Mouse (Mus musculus) G1E (cell line): ENCODE measurements around the gene Cd6.

ENCODE experiments used
- CTCF ChIP-seq: IDR thresholded peaks from 2 replicates; pipeline ENCODE4 v1.5.1; 2012; ENCODE audit warnings: low read depth, low read length, inconsistent platforms, mixed read lengths
- GATA1 ChIP-seq: IDR thresholded peaks from 2 replicates; pipeline ENCODE4 v1.6.1; 2012; ENCODE audit warnings: borderline replicate concordance, low read length, inconsistent platforms, mixed read lengths
- GATA2 ChIP-seq: IDR thresholded peaks from 2 replicates; pipeline ENCODE4 v1.6.1; 2012; ENCODE audit warnings: low read depth, low read length, inconsistent platforms, borderline replicate concordance
- POLR2AphosphoS5 ChIP-seq: IDR thresholded peaks from 2 replicates; pipeline ENCODE4 v1.6.1; 2012; ENCODE audit warnings: low read depth, low read length, inconsistent platforms; ENCODE audit not compliant: insufficient replicate concordance
- TAL1 ChIP-seq: conservative IDR thresholded peaks from 2 replicates; pipeline ENCODE4 v1.6.1; 2012; ENCODE audit warnings: low read depth, low read length, inconsistent platforms, mixed read lengths

DNA sequence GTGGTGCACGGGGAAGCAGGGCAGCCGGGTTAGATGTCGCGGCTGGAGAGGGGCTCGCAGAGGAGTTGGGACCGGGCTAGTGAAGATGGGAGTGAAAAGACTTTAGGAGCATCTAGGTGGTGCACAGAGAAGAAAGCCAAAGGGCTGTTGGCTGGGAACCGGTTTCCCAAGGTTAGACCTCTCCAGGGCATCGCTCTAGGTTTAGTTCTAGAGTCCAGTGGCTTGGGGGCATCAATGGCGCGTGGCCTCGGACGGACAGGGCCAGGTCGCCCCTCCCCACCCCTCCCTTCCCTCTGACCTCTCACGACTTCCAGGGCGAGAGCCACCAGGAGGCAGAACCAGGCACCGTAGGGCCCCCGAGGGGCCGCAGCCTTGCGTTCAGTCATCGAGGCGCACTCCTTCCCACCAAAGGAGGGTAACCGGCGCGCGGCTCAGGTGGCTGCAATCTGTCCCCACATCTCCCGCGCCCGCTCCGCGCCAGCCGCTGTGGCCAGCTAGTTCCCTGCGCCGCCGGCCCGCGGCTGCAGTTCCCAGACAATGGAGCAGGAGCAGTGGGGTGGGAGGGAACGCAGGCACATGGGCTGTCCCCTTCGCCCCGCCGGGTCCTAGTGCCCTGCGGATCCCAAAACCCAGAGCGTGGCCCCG, 39.5 kb upstream of the Cd6 start:
- no peak for TF ChIP-seq TAL1
- no peak for TF ChIP-seq GATA1
- no peak for TF ChIP-seq CTCF
- TF ChIP-seq GATA2, result no peak
- no peak for TF ChIP-seq POLR2AphosphoS5
